10 mouse cellular contexts compared by ENCODE assay signal in genomic region chr14:28417019-28417418, GRCm38 (mm10).
DNase-seq lines count a peak whose midpoint lies in the region; ATAC-seq and TF ChIP-seq lines count a peak whose summit lies in the region.
"Had no signal": no experiment of that assay in that cellular context is flagged by ENCODE, and none has a peak within 500 bp of the region (broad histone marks: within the 10 kb centered on the region; RNA-seq: fewer than 3 reads in every experiment).

No protein-coding gene starts in this region.

- H3K9me3 ChIP-seq in liver, postnatal 0 days (ENCODE audit: low read length) = no peaks in the 10 kb centered on the region

- no peak overlapping the region for H3K4me3 ChIP-seq in heart, adult 2 months
- H3K4me3 ChIP-seq in liver, postnatal 0 days (ENCODE audit: low read depth, low read length) = no peak overlapping the region
- H3K4me3 ChIP-seq: erythroblast, embryonic 14.5 days had no signal

- intact Hi-C loops in heart, postnatal 25 days (cut with DNase I) = no loop called here
- intact Hi-C loops in heart, adult 2 months (cut with DNase I) = no loop called here

- H3K4me1 ChIP-seq in heart, adult 2 months (ENCODE audit: control insufficient read depth, insufficient read depth, low read length) = 0 out of 2 replicates have a peak, but pooled peaks cover 1% of the 10 kb centered on the region
- no peaks in the 10 kb centered on the region for H3K4me1 ChIP-seq in liver, postnatal 0 days (ENCODE audit: insufficient read depth)

- TF ChIP-seq EP300 in heart, adult 2 months (IDR thresholded peaks at IDR 0.05; ENCODE audit: insufficient read depth, low read depth, low read length) = 0 out of 2 replicates have a peak, but pooled peaks have one; percentile 19
- no peak for TF ChIP-seq EP300 in liver, postnatal 0 days (IDR thresholded peaks at IDR 0.05; ENCODE audit: low read depth)

- no peak for ATAC-seq in liver, postnatal 0 days

- no peaks in the 10 kb centered on the region for H3K79me2 ChIP-seq in heart, adult 2 months (replicated peaks; ENCODE audit: control insufficient read depth, insufficient read depth, low read length)

- no peak overlapping the region for H3K27ac ChIP-seq in heart, adult 2 months
- no peak overlapping the region for H3K27ac ChIP-seq in liver, postnatal 0 days (ENCODE audit: low read depth)

- H3K27me3 ChIP-seq in heart, adult 2 months (ENCODE audit: control insufficient read depth, insufficient read depth, low read length) = no peaks in the 10 kb centered on the region
- H3K27me3 ChIP-seq in liver, postnatal 0 days (ENCODE audit: insufficient read depth, low read length) = no peaks in the 10 kb centered on the region

- peak; percentile 96 for DNase-seq in heart, adult 11 months
- no peak for DNase-seq in heart, postnatal 25 days (ENCODE audit: low spot score)
- DNase-seq in ZHBTc4 (ENCODE audit: low read depth, low spot score) (peak; percentile 17), adipocyte (ENCODE audit: low spot score) (no peak)
- peak; percentile 23 to 31 for DNase-seq in heart, adult 2 months
- peak; percentile 34 for DNase-seq in kidney, postnatal 10 days
- DNase-seq in liver, postnatal 0 days = no peak
- DNase-seq in B cell, adult 2 months = no peak
- DNase-seq: adrenal gland, postnatal 25 days had no signal

- WGBS in heart, adult 2 months = 14% methylated on average over 8 of the region's 8 CpGs
- WGBS in liver, postnatal 0 days (ENCODE audit: insufficient replicate concordance) = 41% methylated on average over 8 of the region's 8 CpGs

- no peaks in the 10 kb centered on the region for H3K36me3 ChIP-seq in heart, adult 2 months (ENCODE audit: control insufficient read depth, insufficient read depth, low read length)
- H3K36me3 ChIP-seq in liver, postnatal 0 days (replicated peaks; ENCODE audit: insufficient read depth, low read length) = no peaks in the 10 kb centered on the region

- H3K4me2 ChIP-seq in liver, postnatal 0 days (ENCODE audit: low read depth, low read length) = no peak overlapping the region

- TF ChIP-seq POLR2A in heart, adult 2 months (IDR thresholded peaks at IDR 0.05; ENCODE audit: insufficient read depth, low read depth, low read length) = no peak

- H3K9ac ChIP-seq in heart, adult 2 months (ENCODE audit: low read depth, low read length) = no peak overlapping the region
- H3K9ac ChIP-seq in liver, postnatal 0 days (replicated peaks) = no peak overlapping the region

- no peak for TF ChIP-seq CTCF in heart, adult 2 months (IDR thresholded peaks at IDR 0.05)
- TF ChIP-seq CTCF in liver, postnatal 0 days (IDR thresholded peaks at IDR 0.05; ENCODE audit: low read depth) = no peak

Comparison
In these comparisons a context has a peak if more than half of its experiments do, and no peak if none do; other contexts are left out.
1. DNase-seq: peak in heart, adult 11 months (single experiment), ZHBTc4 (single experiment), heart, adult 2 months (2 of 2) and kidney, postnatal 10 days (single experiment); none in heart, postnatal 25 days (single experiment), liver, postnatal 0 days (single experiment), B cell, adult 2 months (0 of 2) and adipocyte (single experiment).